Mouse (Mus musculus): Measurements from ENCODE around the gene Bckdk.

The Bckdk gene

DNA sequence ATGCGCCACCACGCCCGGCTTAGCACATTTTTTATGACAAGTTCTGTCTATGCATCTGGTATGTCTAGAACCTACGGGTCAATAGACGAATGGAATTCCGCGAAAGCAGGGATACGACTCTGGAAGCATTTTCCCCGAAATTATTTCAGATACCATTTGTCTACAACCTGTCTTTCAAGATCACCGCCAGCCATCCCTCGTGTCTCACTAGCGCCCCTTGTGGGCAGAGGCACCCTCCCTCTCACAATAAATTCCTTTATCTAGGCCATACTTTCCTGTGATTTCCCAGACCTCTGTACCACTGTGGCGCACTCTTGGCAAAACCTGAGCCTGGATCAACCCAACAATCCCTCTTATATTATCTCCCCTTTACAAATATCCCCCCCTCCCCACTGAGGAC is 7.5 kb upstream of the Bckdk start:
- peak; percentile 63 for DNase-seq

DNA sequence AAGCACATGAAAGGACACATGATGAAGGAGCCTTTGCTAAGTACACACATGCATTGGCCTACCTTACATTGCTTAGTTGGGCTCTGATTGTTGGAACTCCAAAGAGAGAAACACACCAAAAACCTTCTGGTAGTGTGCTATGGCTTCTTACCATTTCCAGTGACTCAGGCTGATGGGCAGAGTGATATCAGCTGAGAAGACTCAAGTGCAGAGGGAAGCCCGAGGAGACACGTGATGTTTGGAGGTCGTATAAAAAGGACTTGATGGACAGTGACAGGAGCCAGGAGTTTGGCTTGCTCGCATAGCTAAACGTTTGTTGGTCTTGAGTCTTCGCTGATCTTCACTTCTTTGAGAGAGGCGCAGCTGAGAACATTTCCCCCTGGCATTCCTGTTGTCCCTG is 6.3 kb upstream of the Bckdk start:
- no peak for DNase-seq

DNA sequence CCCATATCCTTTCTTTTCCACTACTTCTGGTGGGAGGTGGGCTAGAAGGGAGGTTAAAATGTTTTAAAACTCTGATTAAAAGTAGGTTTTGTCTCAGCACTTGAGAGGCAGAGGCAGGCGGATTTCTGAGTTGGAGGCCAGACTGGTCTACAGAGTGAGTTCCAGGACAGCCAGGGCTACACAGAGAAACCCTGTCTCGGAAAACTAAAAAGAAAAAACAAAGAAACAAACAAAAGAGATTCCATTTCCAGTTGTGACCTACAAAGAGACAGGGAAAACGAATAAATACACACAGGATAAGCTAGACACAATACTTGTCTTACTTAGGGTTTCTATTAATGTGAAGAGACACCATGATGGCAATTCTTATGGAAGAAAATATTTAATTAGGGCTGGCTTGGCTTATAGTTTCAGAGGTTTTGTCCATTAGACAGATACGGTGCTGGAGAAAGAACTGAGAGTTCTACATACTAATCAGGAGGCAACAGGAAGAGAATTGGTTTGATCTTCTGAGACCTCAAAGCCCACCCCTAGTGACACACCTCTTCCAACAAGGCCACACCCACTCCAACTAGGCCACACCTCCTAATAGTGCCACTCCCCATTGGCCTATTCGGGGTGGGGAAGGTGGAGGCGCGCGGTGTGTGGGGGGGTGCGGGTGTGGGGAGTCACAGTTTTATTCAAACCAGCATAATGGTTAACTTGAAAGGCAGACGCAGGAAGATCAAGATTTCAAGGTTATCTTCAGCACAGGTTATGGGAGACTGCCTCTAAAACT is 5.5 kb upstream of the Bckdk start:
- DNase-seq, result no peak

DNA sequence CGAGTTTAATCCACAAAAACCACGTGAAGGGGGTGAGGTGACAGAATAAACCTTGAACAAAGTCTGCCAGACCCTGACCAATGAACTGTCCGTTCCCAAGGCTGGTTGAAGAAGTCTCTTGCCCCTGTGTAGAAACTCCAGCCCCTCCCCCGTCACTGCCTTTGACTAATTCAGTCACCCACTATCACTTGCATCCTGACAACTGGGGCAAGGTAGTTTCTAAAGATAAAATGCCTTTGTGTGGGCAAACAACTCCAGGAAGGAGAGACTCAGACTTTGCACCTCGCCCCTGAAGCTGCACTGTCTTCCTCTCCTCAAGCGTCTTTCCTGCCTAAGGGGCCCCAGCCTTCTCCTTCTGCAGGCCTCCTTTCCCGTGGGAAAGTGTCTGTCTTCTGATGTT is 3.9 kb upstream of the Bckdk start:
- DNase-seq, result no peak

DNA sequence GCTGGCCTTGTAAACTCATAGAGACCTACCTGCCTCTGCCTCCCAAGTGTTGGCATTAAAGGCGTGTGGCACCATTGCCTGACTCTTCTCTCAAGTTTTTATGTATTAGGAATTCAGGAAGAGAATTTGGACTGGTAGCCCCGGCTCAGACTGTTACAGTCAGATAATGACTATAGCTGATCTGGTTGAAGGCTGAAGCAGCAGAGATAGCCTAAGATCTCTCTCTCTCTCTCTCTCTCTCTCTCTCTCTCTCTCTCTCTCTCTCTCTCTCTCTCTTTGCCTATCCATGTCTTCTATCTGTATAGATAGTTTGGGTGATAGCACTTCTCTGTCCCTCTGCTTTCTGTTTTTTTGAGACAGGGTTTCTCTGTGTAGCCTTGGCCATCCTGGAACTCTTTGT is 2.1 kb upstream of the Bckdk start:
- DNase-seq, result no peak

DNA sequence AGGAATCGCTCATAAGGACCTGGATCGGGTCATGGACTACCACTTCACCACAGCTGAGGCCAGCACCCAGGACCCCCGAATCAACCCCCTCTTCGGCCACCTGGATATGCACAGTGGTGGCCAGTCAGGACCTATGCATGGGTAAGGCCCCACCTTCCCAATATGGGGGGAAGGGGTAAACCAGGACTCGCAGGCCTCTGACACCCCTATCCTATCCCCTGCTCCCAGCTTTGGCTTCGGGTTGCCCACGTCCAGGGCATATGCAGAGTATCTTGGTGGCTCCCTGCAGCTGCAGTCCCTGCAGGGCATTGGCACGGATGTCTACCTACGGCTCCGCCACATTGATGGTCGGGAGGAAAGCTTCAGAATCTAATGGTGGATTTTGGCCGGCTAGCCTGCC is 4.1 kb downstream of the Bckdk start:
- no peak for DNase-seq

DNA sequence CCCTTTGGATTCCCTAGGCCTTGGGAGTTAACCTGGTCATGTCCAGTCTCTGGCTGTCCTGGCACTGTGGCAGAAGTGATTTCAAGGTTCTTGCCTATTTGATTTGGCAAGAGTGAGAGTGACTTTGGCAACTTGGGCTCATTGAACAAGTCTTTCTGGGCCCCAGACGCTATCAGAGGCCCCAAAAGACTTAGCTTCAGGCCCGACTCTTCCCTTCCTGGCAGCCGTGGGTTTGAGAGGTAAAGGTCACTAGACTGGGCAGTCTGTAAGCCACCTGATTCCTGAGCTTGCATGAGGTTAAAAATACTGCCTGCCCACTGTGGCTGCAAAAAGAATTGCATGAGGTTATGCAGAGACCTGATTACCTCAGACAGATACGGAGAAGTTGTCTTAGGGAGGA is 4.8 kb downstream of the Bckdk start:
- no peak for DNase-seq

DNA sequence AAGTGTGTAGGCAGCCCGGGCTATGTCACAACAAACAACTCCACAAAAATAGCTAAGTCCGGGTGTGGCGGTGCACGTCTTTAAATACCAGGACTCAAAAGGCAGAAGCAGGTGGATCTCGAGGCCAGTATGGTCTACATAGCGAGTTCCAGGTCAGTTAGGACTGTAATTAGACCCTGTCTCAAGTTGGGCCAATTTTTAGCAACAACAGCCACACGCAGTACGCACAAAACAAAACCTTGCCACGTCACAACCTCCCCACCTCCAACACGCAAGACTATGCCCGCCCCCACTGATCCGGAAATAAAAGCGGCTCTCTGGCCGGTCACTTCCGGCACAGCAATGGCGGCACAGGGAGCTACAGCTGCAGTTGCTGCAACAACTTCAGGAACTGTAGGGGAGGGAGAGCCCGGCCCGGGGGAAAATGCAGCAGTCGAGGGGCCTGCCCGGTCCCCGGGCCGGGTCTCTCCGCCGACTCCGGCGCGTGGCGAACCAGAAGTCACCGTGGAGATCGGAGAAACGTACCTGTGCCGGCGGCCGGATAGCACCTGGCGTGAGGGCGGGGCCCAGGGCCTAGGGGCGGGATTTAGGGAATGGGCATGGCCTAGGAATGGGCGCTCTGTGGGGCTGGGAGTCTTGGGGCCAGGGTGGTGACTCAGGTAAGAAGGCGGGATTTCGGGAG is 8.4 kb downstream of the Bckdk start, which contains the start of gene Kat8:
Gene Kat8, plus strand, starts transcription at position 327 of the 682 bp plus-strand sequence.
- DNase-seq, result peak; percentile 80

DNA sequence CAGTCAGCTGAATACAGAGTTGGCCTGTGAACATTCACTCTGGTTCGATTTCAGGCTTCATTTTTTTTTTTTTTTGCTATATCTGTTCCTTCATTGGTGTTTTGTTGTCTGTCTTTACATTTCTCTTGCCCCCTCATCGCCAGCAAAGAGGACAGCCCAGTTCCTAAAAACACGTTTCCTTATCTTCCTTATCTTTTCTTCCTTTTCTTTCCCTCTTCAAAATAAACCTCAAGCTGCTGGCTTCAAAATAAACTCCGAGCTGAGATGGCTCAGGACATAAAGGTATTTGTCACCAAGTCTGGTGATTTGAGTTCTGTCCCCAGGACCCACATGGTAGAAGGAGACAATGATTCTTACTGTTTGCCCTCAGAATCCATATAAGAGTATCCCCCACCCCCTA is 9.1 kb downstream of the Bckdk start:
- DNase-seq, result no peak

DNA sequence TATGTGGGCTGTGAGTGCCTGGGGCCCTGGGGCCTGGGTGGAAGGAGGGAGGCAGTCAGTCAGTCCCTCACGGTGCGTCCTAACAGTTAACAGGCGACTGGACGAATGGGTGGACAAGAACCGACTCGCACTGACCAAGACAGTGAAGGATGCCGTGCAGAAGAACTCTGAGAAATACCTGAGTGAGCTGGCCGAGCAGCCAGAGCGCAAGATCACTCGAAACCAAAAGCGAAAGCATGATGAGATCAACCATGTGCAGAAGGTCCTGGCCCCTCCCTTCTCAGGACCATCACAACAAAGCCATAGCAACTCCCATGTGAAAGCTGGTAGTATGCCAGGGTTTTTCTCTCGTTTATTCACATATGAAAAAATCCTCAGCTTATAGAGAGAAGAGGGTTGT is 11.4 kb downstream of the Bckdk start:
- DNase-seq, result no peak

DNA sequence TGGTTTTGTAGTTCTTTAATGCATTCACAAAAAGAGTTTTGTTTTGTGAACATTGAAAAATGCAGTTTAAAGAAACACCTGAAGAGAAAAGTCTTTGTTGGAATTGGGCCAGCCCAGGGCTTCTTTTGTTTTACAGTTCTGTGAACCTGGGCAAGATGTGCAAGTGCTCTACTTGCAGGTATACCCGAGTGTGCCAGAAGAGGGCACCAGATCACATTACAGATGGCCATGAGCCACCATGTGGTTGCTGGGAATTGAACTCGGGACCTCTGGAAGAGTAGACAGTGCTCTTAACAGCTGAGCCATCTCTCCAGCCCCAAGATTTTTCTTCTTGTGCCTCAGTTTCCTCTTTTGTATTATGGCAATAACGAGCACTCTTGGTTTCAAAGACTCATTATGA is 14.3 kb downstream of the Bckdk start:
- DNase-seq, result no peak

DNA sequence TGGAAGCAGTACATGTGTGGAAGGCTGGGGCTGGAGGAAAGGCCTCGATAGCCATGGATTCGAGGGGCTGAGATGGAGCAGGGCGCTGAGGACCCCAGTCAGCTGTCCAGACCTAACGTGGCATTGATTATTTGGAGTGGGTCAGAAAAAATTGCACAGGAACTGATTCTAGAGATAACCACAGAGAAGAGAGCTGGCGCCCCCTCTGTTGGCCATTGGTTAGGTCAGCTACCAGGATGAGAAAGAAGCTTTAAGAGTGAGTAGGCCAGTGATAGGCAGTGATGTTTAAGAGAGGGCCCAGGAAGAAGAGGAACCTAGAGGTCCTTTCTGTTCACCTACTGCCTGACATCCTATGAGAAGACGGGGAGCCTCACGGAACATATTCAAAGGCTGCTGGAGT is 15.4 kb downstream of the Bckdk start:
- no peak for DNase-seq

DNA sequence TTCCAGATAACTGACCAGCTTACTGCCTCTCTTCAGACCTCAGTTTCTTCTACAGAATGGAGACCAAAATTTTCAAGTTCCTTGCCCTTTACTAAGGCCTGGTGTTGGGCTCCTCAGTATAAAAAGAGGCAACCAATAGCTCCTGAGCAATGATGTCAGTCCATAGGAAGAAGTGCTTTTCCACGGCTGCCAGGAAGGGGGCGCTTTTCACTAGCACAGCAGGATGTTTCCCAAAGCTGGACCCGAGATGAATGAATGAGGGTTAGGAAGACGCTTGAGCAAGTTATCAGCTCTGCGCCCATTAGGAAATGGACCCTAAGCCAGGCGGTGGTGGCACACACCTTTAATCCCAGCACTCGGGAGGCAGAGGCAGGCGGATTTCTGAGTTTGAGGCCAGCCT is 17.6 kb downstream of the Bckdk start:
- no peak for DNase-seq

DNA sequence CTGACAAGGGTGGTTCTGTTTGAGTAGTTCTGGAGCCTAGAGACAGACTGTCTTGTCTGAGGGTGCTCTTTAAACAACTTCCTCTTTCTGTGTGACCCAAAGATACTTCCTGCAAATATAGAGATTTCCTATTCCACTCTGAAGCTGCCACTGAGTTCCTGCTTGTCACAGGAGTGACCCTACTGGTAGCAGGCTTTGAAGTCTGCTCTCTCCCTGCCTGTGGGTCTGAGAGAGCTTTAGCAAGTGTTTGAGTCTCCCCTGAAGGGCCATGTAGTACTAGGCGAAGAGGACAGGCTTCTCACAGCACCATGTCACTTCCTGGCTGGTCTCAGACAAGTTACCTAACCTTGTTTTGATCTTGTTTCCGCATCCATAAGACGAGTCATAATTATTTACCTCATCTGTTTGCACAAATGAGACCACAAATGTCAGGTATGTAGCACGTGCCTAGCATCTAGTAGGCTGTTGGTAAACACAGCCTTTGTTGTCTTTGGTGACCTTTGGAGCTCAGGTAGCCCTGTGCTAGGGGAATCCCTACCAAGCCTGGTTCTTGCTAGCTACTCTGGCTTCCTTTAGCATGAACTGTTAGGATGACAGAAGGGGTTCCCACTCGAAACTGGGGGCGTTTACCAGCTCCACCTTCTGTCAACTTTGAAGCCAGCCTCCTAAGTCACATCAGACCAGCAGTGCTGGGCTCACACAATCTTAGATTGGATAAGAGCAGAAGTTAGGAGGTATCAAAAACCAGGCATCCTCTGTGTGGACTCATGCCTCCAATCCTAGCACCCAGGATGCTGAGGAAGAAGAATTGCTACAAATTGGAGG is 18.8 kb downstream of the Bckdk start:
- DNase-seq, result no peak

DNA sequence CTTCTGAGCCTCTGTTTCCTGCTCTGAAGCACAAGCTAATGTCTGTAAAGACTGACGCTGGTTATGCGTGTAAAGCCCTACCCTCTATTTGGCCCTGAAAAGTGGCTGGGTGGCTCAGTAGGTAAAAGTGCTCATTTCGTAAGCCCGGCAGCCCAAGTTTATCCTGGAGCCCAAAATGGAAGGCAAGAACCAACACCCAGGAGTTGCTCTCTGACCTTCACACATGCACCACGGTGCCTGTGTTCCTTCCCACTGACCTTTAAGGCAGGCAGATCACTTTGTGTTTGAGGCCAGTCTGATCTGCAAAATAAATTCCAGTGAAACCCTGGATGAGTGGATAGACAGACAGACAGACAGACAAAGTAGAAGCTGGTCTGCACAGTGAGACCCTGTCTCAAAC is 19.8 kb downstream of the Bckdk start:
- no peak for DNase-seq

DNA sequence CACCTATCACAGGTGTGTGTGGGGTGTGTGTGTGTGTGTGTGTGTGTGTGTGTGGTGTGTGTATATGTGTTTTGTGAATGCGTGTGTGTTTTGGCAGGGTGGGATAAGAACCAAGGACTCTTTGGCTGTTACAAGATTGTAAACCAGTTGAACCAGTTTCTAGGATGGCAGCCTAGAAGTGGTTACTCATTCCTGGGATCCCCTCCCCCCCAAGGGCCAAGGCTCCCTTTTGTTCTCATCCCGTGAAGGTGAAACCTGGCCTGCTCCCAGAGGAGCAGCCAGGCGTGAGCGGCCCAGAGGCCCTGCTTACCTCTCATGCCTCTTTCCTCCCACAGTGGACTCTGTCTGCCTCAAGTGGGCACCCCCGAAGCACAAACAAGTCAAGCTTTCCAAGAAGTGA is 21.4 kb downstream of the Bckdk start:
- no peak for DNase-seq

DNA sequence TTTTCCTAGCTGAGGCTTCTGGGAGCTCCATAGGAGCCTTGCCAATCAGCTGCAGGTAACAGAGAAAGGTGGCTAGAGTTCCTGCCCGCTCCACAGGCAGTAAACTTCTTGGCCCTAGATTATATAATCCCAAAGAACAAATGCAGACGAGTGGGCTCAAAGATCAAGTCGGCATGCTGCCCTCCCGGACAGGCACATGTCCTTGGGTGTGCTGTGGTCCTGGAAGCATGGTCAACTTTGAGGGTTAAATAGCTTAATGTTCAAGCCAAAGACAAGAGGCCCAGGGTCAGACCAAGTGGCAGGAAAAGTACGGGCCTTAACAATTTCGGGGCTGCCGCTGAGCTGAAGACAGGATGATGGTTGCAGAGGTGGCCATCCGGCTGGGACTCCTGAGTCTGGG is 22.2 kb downstream of the Bckdk start:
- DNase-seq, result no peak

DNA sequence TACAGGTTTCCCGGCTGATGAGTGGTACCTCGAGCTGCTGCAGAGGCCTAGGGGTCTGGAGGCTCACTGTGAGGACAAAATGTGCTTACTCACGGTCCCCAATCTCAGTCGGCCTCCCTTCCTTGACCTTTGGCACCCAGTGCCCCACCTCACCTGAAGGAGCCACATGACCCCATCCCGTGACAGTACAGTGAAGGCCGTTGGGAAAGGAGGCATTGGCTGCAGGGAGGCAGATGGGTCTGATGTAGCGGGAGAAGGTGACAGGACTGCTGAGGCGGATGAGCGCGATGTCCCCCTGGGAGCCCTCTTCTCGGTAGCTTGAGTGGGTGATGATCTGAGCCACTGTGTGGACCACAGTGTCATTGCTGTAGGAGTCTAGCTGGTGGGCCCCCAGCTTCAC is 23.0 kb downstream of the Bckdk start:
- DNase-seq, result no peak

DNA sequence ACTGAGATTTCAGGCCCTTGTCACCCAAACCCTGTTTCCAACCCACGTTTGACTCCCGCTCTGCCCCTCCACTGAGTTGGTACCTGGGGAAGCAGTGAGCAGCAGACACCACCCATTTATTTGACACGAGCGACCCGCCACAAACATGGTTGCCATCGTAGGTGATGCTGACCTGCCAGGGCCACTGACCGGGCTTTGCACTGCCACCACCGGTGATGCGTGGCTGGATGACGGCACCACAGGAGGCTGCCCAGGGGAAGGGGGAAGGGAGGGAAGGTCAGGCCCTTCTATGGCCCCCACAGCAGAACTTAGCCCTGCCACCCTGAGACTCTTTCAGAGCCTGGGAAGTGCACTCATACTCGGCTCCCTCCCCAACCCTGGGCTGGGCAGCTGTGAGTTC is 23.8 kb downstream of the Bckdk start:
- DNase-seq, result no peak

DNA sequence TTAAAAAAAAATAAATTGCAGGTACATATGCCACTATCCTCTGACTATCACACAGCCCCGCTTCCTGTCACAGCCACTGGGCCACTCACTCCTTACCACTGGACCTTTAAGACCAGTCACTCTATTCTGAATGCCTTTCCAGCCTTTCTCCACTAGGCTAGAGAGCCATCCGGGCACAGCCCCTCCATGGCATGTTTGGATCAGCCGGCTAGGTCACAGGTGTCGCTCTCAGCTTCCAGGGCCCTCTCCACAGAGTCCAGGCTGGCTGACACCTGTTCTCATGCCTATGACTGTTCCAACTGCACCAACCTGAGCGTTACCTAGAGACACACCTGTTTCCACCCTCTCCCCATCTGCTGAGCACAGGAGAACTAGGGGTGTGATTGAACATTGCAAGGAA is 24.7 kb downstream of the Bckdk start:
- no peak for DNase-seq

DNA sequence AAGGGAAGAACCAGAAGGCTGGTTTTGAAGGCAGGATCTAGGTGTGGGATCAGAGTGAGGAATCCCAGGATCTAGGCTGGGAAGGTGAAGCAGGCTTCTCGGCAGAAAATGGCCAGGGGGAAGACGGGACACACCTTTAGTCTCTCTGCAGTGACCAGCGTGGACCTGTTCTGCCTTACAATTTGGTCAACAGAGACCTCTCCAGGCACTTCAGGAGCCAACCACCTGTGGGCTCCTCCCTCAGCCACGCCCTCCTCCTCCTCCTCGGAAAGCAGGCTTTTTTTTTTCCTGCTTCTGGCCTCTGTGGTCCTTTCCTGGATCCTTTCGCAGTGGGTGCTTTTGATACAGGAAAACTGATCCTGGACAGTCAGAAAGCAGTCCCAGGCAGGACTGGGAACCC is 26.0 kb downstream of the Bckdk start, which contains the start of gene Prss8:
Gene Prss8, minus strand, starts transcription at position 182 of the 400 bp plus-strand sequence.
- DNase-seq, result no peak

DNA sequence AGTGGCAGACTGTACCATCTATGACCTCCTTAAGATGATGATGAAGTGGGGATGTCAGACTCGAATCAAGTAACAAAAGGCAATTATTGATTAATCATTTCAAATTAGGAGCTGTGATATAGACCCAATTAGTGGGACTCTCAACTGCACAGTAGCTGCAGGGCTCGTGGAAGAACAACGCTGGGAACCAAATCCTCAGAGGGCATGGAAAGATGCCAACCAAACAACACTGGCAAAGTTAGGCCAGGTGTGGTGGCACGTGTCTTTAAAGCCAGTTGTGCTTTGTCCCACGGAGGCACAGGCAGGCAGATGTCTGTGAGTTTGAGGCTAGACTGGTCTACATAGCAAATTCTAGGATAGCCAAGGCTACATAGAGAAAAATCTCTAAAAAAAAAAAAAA is 26.8 kb downstream of the Bckdk start:
- DNase-seq, result no peak

DNA sequence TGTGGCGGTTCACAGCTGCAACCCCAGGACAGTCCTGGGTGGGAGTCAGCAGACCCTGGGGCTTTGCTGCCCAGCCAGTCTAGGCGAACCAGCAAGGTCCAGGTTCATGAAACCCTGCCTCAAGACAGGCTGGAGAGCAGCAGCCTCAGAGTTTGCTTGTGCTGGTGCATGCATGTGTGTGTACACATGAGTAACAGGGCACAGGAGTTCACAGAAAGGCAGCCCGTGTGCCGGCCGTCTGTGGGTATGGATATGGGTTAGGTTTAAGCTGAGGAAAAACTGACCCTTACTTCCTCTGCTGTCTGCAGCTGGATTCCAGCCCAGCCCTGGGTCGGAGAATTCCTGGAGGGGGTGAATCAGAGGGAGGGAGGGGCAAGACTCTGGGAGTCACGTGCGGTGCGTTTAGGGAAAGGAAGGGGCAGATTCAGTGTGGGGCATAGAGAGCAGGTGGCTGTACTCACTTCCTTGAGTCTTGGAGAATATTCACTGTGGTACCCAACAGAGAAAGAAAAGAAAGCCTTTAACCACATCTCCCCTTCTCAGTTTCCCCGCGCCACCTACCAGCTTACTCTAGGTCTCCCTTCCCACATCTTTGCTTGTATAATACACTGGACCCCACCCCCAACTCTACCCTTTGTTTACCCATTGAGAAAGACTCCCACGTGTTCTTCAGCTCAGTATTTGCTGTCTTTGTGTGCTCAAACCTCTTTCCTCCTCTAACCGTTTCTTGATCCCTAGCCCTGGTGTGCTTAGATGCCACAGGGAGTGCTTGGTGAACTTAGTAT is 27.7 kb downstream of the Bckdk start:
- DNase-seq, result no peak
